Mouse (Mus musculus) MEL (cell line): Measurements from ENCODE around the gene Pon3. TPM values are rescaled to one million over a fixed set of nuclear protein-coding genes. Genes with fewer than 3 reads are reported as not detected.
"Not testable (repeated sequence)": the region's sequence is repeated elsewhere in the genome, so short reads cannot be mapped to it uniquely, and the experiment has no call there.

Experiments
- DNase-seq: peaks from one replicate; pipeline ENCODE4 v3.0.0; 2011; ENCODE audit warnings: low read depth, low spot score
- H3K27ac ChIP-seq: 2 replicates; pipeline ENCODE4 v1.5.1; 2012; ENCODE audit warnings: low read depth, mild to moderate bottlenecking, control low read depth, low read length, moderate library complexity; ENCODE audit not compliant: control insufficient read depth
- H3K27me3 ChIP-seq, 2 experiments: fragments of 150-350 bp in 1 of 2; sonication (generic) in 1 of 2; 2 replicates each; pipeline ENCODE4 v1.6.1; 2012; ENCODE audit warnings: low read length in 2 of 2, mild to moderate bottlenecking in 2 of 2, improper control_type of control experiment in 1 of 2, moderate library complexity in 1 of 2; ENCODE audit not compliant: insufficient read depth in 2 of 2, control insufficient read depth in 1 of 2
- H3K36me3 ChIP-seq, 2 experiments: 2 replicates each; pipeline ENCODE4 v1.6.1; 2012 to 2014; ENCODE audit warnings: low read length in 2 of 2, improper control_type of control experiment in 1 of 2, inconsistent platforms in 1 of 2, mild to moderate bottlenecking in 1 of 2; ENCODE audit not compliant: insufficient read depth in 2 of 2, control insufficient read depth in 1 of 2
- H3K4me1 ChIP-seq, 2 experiments: fragments of 150-350 bp in 1 of 2; sonication (generic) in 1 of 2; 2 replicates each; pipeline ENCODE4 v1.6.1; 2012; ENCODE audit warnings: low read length in 2 of 2, improper control_type of control experiment in 1 of 2, mild to moderate bottlenecking in 1 of 2; ENCODE audit not compliant: insufficient read depth in 2 of 2, control insufficient read depth in 1 of 2
- H3K4me3 ChIP-seq, 2 experiments: fragments of 150-350 bp in 1 of 2; sonication (generic) in 1 of 2; 2 replicates each; pipeline ENCODE4 v1.5.1; 2012; ENCODE audit warnings: low read depth in 2 of 2, low read length in 2 of 2, mild to moderate bottlenecking in 2 of 2, moderate library complexity in 2 of 2, control low read depth in 1 of 2, improper control_type of control experiment in 1 of 2; ENCODE audit not compliant: control insufficient read depth in 1 of 2, insufficient read depth in 1 of 2
- H3K79me2 ChIP-seq: 2 replicates; pipeline ENCODE4 v1.6.1; 2012; ENCODE audit warnings: mild to moderate bottlenecking, low read length, moderate library complexity; ENCODE audit not compliant: control insufficient read depth, poor library complexity, insufficient read depth
- H3K9ac ChIP-seq: 2 replicates; pipeline ENCODE4 v1.6.1; 2012; ENCODE audit warnings: low read depth, mild to moderate bottlenecking, control low read depth, low read length, moderate library complexity; ENCODE audit not compliant: control insufficient read depth, poor library complexity, severe bottlenecking
- H3K9me3 ChIP-seq: fragments of 150-350 bp; sonication (generic); replicated peaks from 2 replicates; pipeline ENCODE4 v1.6.1; 2012; ENCODE audit warnings: mild to moderate bottlenecking, low read length, improper control_type of control experiment, moderate library complexity; ENCODE audit not compliant: insufficient read depth
- CHD2 ChIP-seq: IDR thresholded peaks from 2 replicates; pipeline ENCODE4 v1.6.1; 2011; ENCODE audit warnings: low read length, improper control_type of control experiment
- CTCF ChIP-seq, 3 experiments: IDR thresholded peaks in 2 of 3; conservative IDR thresholded peaks in 1 of 3; 2 replicates each; pipeline ENCODE4 v1.5.1; 2011 to 2012; ENCODE audit warnings: low read length in 3 of 3, low read depth in 2 of 3, mild to moderate bottlenecking in 2 of 3, improper control_type of control experiment in 1 of 3, inconsistent platforms in 1 of 3, mixed read lengths in 1 of 3, moderate library complexity in 1 of 3; ENCODE audit not compliant: control insufficient read depth in 1 of 3, insufficient read depth in 1 of 3, poor library complexity in 1 of 3, severe bottlenecking in 1 of 3
- E2F4 ChIP-seq: IDR thresholded peaks from 2 replicates; pipeline ENCODE4 v1.6.1; 2011; ENCODE audit warnings: low read depth, low read length, improper control_type of control experiment, borderline replicate concordance
- EP300 ChIP-seq, 2 experiments: IDR thresholded peaks; 2 replicates each; pipeline ENCODE4 v1.6.1; 2011; ENCODE audit warnings: improper control_type of control experiment in 2 of 2, low read length in 2 of 2, low read depth in 1 of 2, mild to moderate bottlenecking in 1 of 2
- GATA1 ChIP-seq: IDR thresholded peaks from 2 replicates; pipeline ENCODE4 v1.6.1; 2011; ENCODE audit warnings: low read depth, low read length, improper control_type of control experiment
- JUND ChIP-seq: IDR thresholded peaks from 2 replicates; pipeline ENCODE4 v1.6.1; 2011; ENCODE audit warnings: low read depth, mild to moderate bottlenecking, improper control_type of control experiment, low read length
- KAT2A ChIP-seq: conservative IDR thresholded peaks from 2 replicates; pipeline ENCODE4 v1.6.1; 2012; ENCODE audit warnings: low read depth, low read length, improper control_type of control experiment, inconsistent platforms
- MXI1 ChIP-seq: IDR thresholded peaks from 2 replicates; pipeline ENCODE4 v1.6.1; 2011; ENCODE audit warnings: mild to moderate bottlenecking, low read depth, low read length, improper control_type of control experiment
- NELFE ChIP-seq: IDR thresholded peaks from 2 replicates; pipeline ENCODE4 v1.6.1; 2011; ENCODE audit warnings: low read depth, low read length, improper control_type of control experiment
- POLR2A ChIP-seq, 2 experiments: IDR thresholded peaks; 2 replicates each; pipeline ENCODE4 v1.6.1; 2011 to 2012; ENCODE audit warnings: low read length in 2 of 2, mild to moderate bottlenecking in 2 of 2, control low read depth in 1 of 2, improper control_type of control experiment in 1 of 2, low read depth in 1 of 2, moderate library complexity in 1 of 2; ENCODE audit not compliant: control insufficient read depth in 1 of 2, insufficient read depth in 1 of 2, poor library complexity in 1 of 2
- POLR2AphosphoS2 ChIP-seq: IDR thresholded peaks from 2 replicates; pipeline ENCODE4 v1.6.1; 2011; ENCODE audit warnings: low read length, improper control_type of control experiment
- POLR2AphosphoS5 ChIP-seq: IDR thresholded peaks from 2 replicates; pipeline ENCODE4 v1.6.1; 2012; ENCODE audit warnings: low read depth, borderline replicate concordance, mild to moderate bottlenecking, inconsistent platforms, low read length, moderate library complexity, mixed read lengths
- RCOR1 ChIP-seq: IDR thresholded peaks from 2 replicates; pipeline ENCODE4 v1.6.1; 2012; ENCODE audit warnings: low read depth, mild to moderate bottlenecking, inconsistent platforms, low read length, improper control_type of control experiment
- SMC3 ChIP-seq: IDR thresholded peaks from 2 replicates; pipeline ENCODE4 v1.6.1; 2011; ENCODE audit warnings: low read depth, low read length, improper control_type of control experiment
- TAL1 ChIP-seq: IDR thresholded peaks from 2 replicates; pipeline ENCODE4 v1.6.1; 2012; ENCODE audit warnings: mild to moderate bottlenecking, inconsistent platforms, low read length, moderate library complexity, mixed read lengths
- TBP ChIP-seq: IDR thresholded peaks from 2 replicates; pipeline ENCODE4 v1.8.0; 2011; ENCODE audit warnings: low read depth, low read length, improper control_type of control experiment
- TCF12 ChIP-seq: IDR thresholded peaks from 2 replicates; pipeline ENCODE4 v1.6.1; 2014; ENCODE audit warnings: low read depth, mild to moderate bottlenecking, inconsistent platforms, low read length, improper control_type of control experiment, moderate library complexity
- USF1 ChIP-seq: IDR thresholded peaks from 2 replicates; pipeline ENCODE4 v1.6.1; 2014; ENCODE audit warnings: low read depth, mild to moderate bottlenecking, inconsistent platforms, low read length, improper control_type of control experiment, moderate library complexity
- ZC3H11A ChIP-seq: IDR thresholded peaks from 2 replicates; pipeline ENCODE4 v1.6.1; 2012; ENCODE audit warnings: low read depth, mild to moderate bottlenecking, inconsistent platforms, low read length, improper control_type of control experiment
- ZMIZ1 ChIP-seq: IDR thresholded peaks from 2 replicates; pipeline ENCODE4 v1.6.1; 2012; ENCODE audit warnings: low read depth, mild to moderate bottlenecking, inconsistent platforms, low read length, improper control_type of control experiment, moderate library complexity
- polyA plus RNA-seq, 2 experiments: library from polyadenylated mRNA; stranded (reverse) in 1 of 2; unstranded in 1 of 2; fragments of >175 nt in 1 of 2; fragments of >200 nt in 1 of 2; gene quantifications; 2 replicates each; pipeline versions ENCODE4 v1.2.1 to v1.2.4; 2012; ENCODE audit warnings: low replicate concordance in 2 of 2, low read depth in 1 of 2; ENCODE audit not compliant: insufficient read length in 2 of 2, insufficient read depth in 1 of 2, missing spikeins in 1 of 2
- total RNA-seq: library from RNA; depleted of rRNA; stranded (reverse); fragments of 300-350 nt; gene quantifications from 2 replicates; pipeline ENCODE4 v1.2.3, GENCODE M21; 2012

Pon3 gene
- total and polyA plus RNA-seq, 3 experiments: 2.9 to 5.9 TPM; not detected in 1

- H3K27me3 ChIP-seq: no peaks in the 10 kb centered on the region
- no peaks in the 10 kb centered on the region for H3K79me2 ChIP-seq
- no peak overlapping the region for H3K9ac ChIP-seq
- H3K27ac ChIP-seq: no peak overlapping the region
- no peaks in the 10 kb centered on the region for H3K36me3 ChIP-seq
- H3K4me1 ChIP-seq: no peaks in the 10 kb centered on the region
- TF ChIP-seq POLR2AphosphoS2: no peak
- no peak for TF ChIP-seq NELFE
- TF ChIP-seq ZC3H11A: no peak
- TF ChIP-seq KAT2A: no peak
- no peak for TF ChIP-seq E2F4
- TF ChIP-seq POLR2AphosphoS5: no peak
- no peak for TF ChIP-seq USF1
- TF ChIP-seq POLR2A (IDR thresholded peaks at IDR 0.05; ENCODE audit: control insufficient read depth in 1 of 2, insufficient read depth in 1 of 2, low read depth in 1 of 2, low read length in 2 of 2, poor library complexity in 1 of 2): no peak
- TF ChIP-seq MXI1: no peak
- no peak for TF ChIP-seq ZMIZ1
- H3K4me3 ChIP-seq: no peak overlapping the region
- H3K9me3 ChIP-seq: no peaks in the 10 kb centered on the region
- no peak for DNase-seq
Measured at GRCm38 (mm10) chr6:5230261-5230660, 25.8 kb downstream of the Pon3 start.

DNA sequence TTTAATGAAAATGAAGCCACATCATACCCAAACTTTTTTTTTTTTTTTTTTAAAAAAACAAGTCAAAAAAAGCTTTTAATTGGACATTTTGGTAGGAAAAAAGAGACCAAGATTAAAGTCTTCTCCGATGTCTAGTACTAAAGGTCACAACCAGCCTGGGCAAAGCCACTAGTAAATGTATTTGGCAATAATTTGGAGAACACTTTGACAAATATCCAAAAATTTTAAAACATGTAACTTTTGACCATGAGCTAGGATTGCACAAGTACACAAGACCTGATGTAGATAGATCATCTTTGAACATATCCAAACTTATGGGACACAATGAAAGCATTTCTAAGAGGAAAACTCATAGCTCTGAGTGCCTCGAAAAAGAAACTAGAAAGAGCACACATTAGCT is 32.5 kb downstream of the Pon3 start:
- H3K27ac ChIP-seq, H3K4me1 ChIP-seq, H3K9ac ChIP-seq, H3K36me3 ChIP-seq, H3K9me3 ChIP-seq, DNase-seq, H3K4me3 ChIP-seq, H3K27me3 ChIP-seq, H3K79me2 ChIP-seq: not testable (repeated sequence)

DNA sequence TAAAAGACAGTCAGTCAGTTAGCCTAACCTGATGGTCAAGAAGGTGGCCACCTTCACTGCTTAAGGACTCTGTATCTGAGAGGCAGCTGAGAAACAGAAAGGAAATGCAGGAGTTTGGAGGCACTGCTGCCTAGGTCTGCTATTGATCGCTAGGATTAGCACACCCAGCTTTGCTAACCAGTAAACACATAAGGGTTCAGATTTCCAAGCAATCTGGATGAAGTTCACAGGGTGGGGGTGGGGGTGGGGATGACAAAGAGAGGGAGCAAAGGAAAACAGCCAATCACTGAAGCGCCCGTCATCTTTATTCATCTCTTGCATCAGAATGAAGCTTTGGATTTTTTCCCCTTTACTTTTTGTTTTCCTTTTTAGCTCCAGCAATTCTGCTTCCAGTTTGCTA is 34.0 kb downstream of the Pon3 start:
- DNase-seq: no peak
- no peaks in the 10 kb centered on the region for H3K27me3 ChIP-seq
- H3K4me1 ChIP-seq: no peaks in the 10 kb centered on the region
- H3K79me2 ChIP-seq: no peaks in the 10 kb centered on the region
- no peaks in the 10 kb centered on the region for H3K36me3 ChIP-seq
- no peak overlapping the region for H3K9ac ChIP-seq
- H3K4me3 ChIP-seq: no peak overlapping the region
- H3K9me3 ChIP-seq: no peaks in the 10 kb centered on the region
- TF ChIP-seq CTCF (IDR thresholded peaks at IDR 0.05 in 2 of 3, conservative IDR thresholded peaks at IDR 0.05 in 1 of 3; ENCODE audit: control insufficient read depth in 1 of 3, insufficient read depth in 1 of 3, low read depth in 2 of 3, low read length in 3 of 3, poor library complexity in 1 of 3, severe bottlenecking in 1 of 3) (no peak), USF1 (no peak), GATA1 (no peak), SMC3 (no peak), ZC3H11A (no peak), TBP (no peak), JUND (no peak), EP300 (IDR thresholded peaks at IDR 0.05; ENCODE audit: low read depth in 1 of 2, low read length in 2 of 2) (no peak), TAL1 (no peak), CHD2 (no peak), TCF12 (no peak), RCOR1 (no peak)
- TF ChIP-seq, all 39 proteins: peak for 0
- H3K27ac ChIP-seq: no peak overlapping the region
